Mouse (Mus musculus) lung, postnatal 0 days (tissue): ENCODE measurements around the gene Hdhd5. TPM values are rescaled to one million over a fixed set of nuclear protein-coding genes. Genes with fewer than 3 reads are reported as not detected.

ENCODE experiments used
- ATAC-seq: fragments of 200-750 bp; cut with Nextera tagmentation; 2 replicates; pipeline ENCODE4 v1.8.0; 2017; ENCODE audit warnings: moderate library complexity
- DNase-seq: peaks from one replicate; pipeline ENCODE4 v3.0.0-alpha.2; 2016; ENCODE audit warnings: low spot score
- H3K27ac ChIP-seq: fragments of 300-500 bp; sonication (generic); 2 replicates; pipeline ENCODE4 v1.5.1; 2014; ENCODE audit warnings: antibody characterized with exemption, mild to moderate bottlenecking, low read length, mixed read lengths
- H3K27me3 ChIP-seq: fragments of 300-500 bp; sonication (generic); replicated peaks from 2 replicates; pipeline ENCODE4 v1.6.1; 2014; ENCODE audit warnings: low read length, mixed read lengths; ENCODE audit not compliant: insufficient read depth
- H3K36me3 ChIP-seq: fragments of 300-500 bp; sonication (generic); 2 replicates; pipeline ENCODE4 v1.6.1; 2014; ENCODE audit warnings: low read length, mixed read lengths; ENCODE audit not compliant: insufficient read depth
- H3K4me1 ChIP-seq: fragments of 300-500 bp; sonication (generic); 2 replicates; pipeline ENCODE4 v1.6.1; 2014; ENCODE audit warnings: antibody characterized with exemption, low read depth, low read length, mixed read lengths; ENCODE audit not compliant: insufficient read depth
- H3K4me2 ChIP-seq: fragments of 300-500 bp; sonication (generic); replicated peaks from 2 replicates; pipeline ENCODE4 v1.6.1; 2014; ENCODE audit warnings: low read depth, mild to moderate bottlenecking, low read length, moderate library complexity, mixed read lengths
- H3K4me3 ChIP-seq: fragments of 300-500 bp; sonication (generic); 2 replicates; pipeline ENCODE4 v1.5.1; 2014; ENCODE audit warnings: low read depth, low read length
- H3K9ac ChIP-seq: fragments of 300-500 bp; sonication (generic); replicated peaks from 2 replicates; pipeline ENCODE4 v1.6.1; 2014; ENCODE audit warnings: low read depth, mild to moderate bottlenecking
- H3K9me3 ChIP-seq: fragments of 300-500 bp; sonication (generic); 2 replicates; pipeline ENCODE4 v1.6.1; 2016; ENCODE audit warnings: low read length, mixed read lengths
- CTCF ChIP-seq: IDR thresholded peaks from 2 replicates; pipeline ENCODE4 v1.5.1; 2016; ENCODE audit warnings: antibody characterized with exemption, mild to moderate bottlenecking
- EP300 ChIP-seq: IDR thresholded peaks from 2 replicates; pipeline ENCODE4 v1.6.1; 2016; ENCODE audit warnings: antibody characterized with exemption, mild to moderate bottlenecking, control low read depth
- WGBS: fragments of 180-500 bp; shearing (Covaris S2); extraction: QIAGEN DNeasy Blood & Tissue Kit; methylation state at CpG from one replicate; pipeline ENCODE4 v1.1.7; 2014; 5-methylcytosine and 5-hydroxymethylcytosine counted together
- polyA plus RNA-seq: library from polyadenylated mRNA; unstranded; fragments of >200 nt; fragmentation: Nextera tagmentation; extraction: Ambion mirVana; gene quantifications from 2 replicates; pipeline ENCODE4 v1.2.1, GENCODE M21; 2015

The Hdhd5 gene
- polyA plus RNA-seq, 1 experiment from 2014 or later, result 10.1 TPM

GRCm38 (mm10) chr6:120550173-120550572 is 19.1 kb upstream of the Hdhd5 start:
- Histone ChIP-seq H3K27me3 (no peaks in the 10 kb centered on the region), H3K4me2 (no peak overlapping the region), H3K9me3 (no peaks in the 10 kb centered on the region), H3K4me1 (no peaks in the 10 kb centered on the region), H3K36me3 (no peaks in the 10 kb centered on the region), H3K27ac (no peak overlapping the region), H3K9ac (no peak overlapping the region), H3K4me3 (no peak overlapping the region)
- ATAC-seq (no peak), DNase-seq (no peak)
- TF ChIP-seq CTCF (no peak), EP300 (no peak)
- 24% methylated on average over 2 of the region's 2 CpGs for WGBS

- DNase-seq (no peak), ATAC-seq (no peak)
- Histone ChIP-seq H3K9me3 (no peaks in the 10 kb centered on the region), H3K4me1 (no peaks in the 10 kb centered on the region), H3K27me3 (no peaks in the 10 kb centered on the region), H3K9ac (no peak overlapping the region), H3K27ac (no peak overlapping the region), H3K4me2 (no peak overlapping the region), H3K4me3 (no peak overlapping the region), H3K36me3 (no peaks in the 10 kb centered on the region)
- WGBS, result 95% methylated on average over 3 of the region's 3 CpGs
- TF ChIP-seq EP300 (no peak), CTCF (no peak)
These were observed 17.5 kb upstream of the Hdhd5 start for GRCm38 (mm10) chr6:120548581-120548980.

- no peak overlapping the region for H3K9ac ChIP-seq
- no peak for ATAC-seq
- WGBS, result 56% methylated on average over 4 of the region's 4 CpGs
These were observed 15.9 kb upstream of the Hdhd5 start for GRCm38 (mm10) chr6:120546973-120547372.

GRCm38 (mm10) chr6:120546292-120546691 is 15.2 kb upstream of the Hdhd5 start:
- H3K27me3 ChIP-seq, result no peaks in the 10 kb centered on the region
- no peak overlapping the region for H3K4me3 ChIP-seq
- no peaks in the 10 kb centered on the region for H3K4me1 ChIP-seq
- H3K9ac ChIP-seq, result no peak overlapping the region
- WGBS, result 83% methylated on average over 3 of the region's 3 CpGs
- no peaks in the 10 kb centered on the region for H3K36me3 ChIP-seq
- ATAC-seq (no peak), DNase-seq (no peak)
- H3K27ac ChIP-seq, result no peak overlapping the region
- no peaks in the 10 kb centered on the region for H3K9me3 ChIP-seq
- no peak for TF ChIP-seq CTCF
- no peak for TF ChIP-seq EP300
- no peak overlapping the region for H3K4me2 ChIP-seq

More at GRCm38 (mm10) chr6:120546973-120547372, 15.9 kb upstream of the Hdhd5 start:
- no peaks in the 10 kb centered on the region for H3K4me1 ChIP-seq
- no peaks in the 10 kb centered on the region for H3K36me3 ChIP-seq
- H3K27me3 ChIP-seq, result no peaks in the 10 kb centered on the region
- no peak overlapping the region for H3K4me3 ChIP-seq
- H3K27ac ChIP-seq, result no peak overlapping the region
- TF ChIP-seq CTCF, result no peak
- no peak for TF ChIP-seq EP300
- H3K4me2 ChIP-seq, result no peak overlapping the region
- no peaks in the 10 kb centered on the region for H3K9me3 ChIP-seq
- no peak for DNase-seq

- no peaks in the 10 kb centered on the region for H3K27me3 ChIP-seq
- ATAC-seq (no peak), DNase-seq (peak; percentile 7)
- TF ChIP-seq EP300, result no peak
- TF ChIP-seq CTCF, result peak; percentile 37; the same call in 1 of the 2 replicates
- H3K9me3 ChIP-seq, result no peaks in the 10 kb centered on the region
- no peaks in the 10 kb centered on the region for H3K4me1 ChIP-seq
- no peak overlapping the region for H3K4me2 ChIP-seq
- H3K27ac ChIP-seq, result no peak overlapping the region
- WGBS, result 11% methylated on average over 1 of the region's 1 CpGs
- no peak overlapping the region for H3K4me3 ChIP-seq
- H3K9ac ChIP-seq, result no peak overlapping the region
- H3K36me3 ChIP-seq, result no peaks in the 10 kb centered on the region
These were observed 10.9 kb upstream of the Hdhd5 start for GRCm38 (mm10) chr6:120542061-120542460.

GRCm38 (mm10) chr6:120541386-120541785 is 10.3 kb upstream of the Hdhd5 start:
- no peaks in the 10 kb centered on the region for H3K9me3 ChIP-seq
- TF ChIP-seq EP300 (no peak), CTCF (no peak)
- no peak for DNase-seq
- H3K9ac ChIP-seq, result no peak overlapping the region
- no peak overlapping the region for H3K4me2 ChIP-seq
- H3K4me3 ChIP-seq, result no peak overlapping the region
- no peaks in the 10 kb centered on the region for H3K27me3 ChIP-seq
- no peak overlapping the region for H3K27ac ChIP-seq
- no peaks in the 10 kb centered on the region for H3K4me1 ChIP-seq
- 38% methylated on average over 2 of the region's 2 CpGs for WGBS
- no peak for ATAC-seq
- H3K36me3 ChIP-seq, result no peaks in the 10 kb centered on the region

GRCm38 (mm10) chr6:120539781-120540231 is 8.7 kb upstream of the Hdhd5 start:
- no peaks in the 10 kb centered on the region for H3K27me3 ChIP-seq
- H3K4me2 ChIP-seq, result no peak overlapping the region
- H3K36me3 ChIP-seq, result no peaks in the 10 kb centered on the region
- H3K4me3 ChIP-seq, result no peak overlapping the region
- H3K9me3 ChIP-seq, result no peaks in the 10 kb centered on the region
- DNase-seq (peak; percentile 18), ATAC-seq (peak; percentile 39)
- no peak overlapping the region for H3K9ac ChIP-seq
- H3K27ac ChIP-seq, result no peak overlapping the region
- TF ChIP-seq CTCF (no peak), EP300 (no peak)
- no peaks in the 10 kb centered on the region for H3K4me1 ChIP-seq
- 51% methylated on average over 10 of the region's 10 CpGs for WGBS
